In the genomic region with DNA sequence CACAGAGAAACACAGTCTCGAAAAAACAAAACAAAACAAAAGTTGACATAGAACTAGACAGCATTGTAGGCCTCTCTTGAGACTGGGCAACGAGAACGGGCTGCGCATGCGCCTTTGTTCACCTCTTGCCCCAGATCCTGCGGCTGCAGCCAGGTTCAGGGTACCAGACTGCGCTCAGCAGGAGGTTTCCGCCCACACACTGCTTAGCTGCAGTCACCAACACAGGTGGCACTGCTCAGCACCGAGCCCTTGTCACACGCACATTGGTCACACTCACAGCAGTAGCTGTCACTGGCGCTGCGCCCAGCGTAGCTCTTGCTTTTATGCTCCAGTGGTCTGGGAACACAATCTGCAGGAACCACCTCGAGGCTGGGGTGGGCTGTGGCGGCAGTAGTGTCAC, we compare ENCODE assay signal across 13 mouse cellular contexts. TPM values are rescaled to one million over a fixed set of nuclear protein-coding genes. Genes with fewer than 3 reads are reported as not detected.
DNase-seq lines count a peak whose midpoint lies in the region; ATAC-seq and TF ChIP-seq lines count a peak whose summit lies in the region.
"Had no signal": no experiment of that assay in that cellular context is flagged by ENCODE, and none has a peak within 500 bp of the region (broad histone marks: within the 10 kb centered on the region; RNA-seq: fewer than 3 reads in every experiment).

No protein-coding gene starts in this region.

- H3K27ac ChIP-seq in kidney, embryonic 14.5 days (ENCODE audit: low read depth, low read length) = 0 out of 2 replicates have a peak overlapping the region, but pooled peaks have one; percentile 17
- H3K27ac ChIP-seq: liver, embryonic 13.5 days had no signal

- peak; percentile 43 for ATAC-seq in kidney, embryonic 14.5 days (ENCODE audit: low FRiP score, low TSS enrichment)

- no peaks in the 10 kb centered on the region for H3K36me3 ChIP-seq in kidney, embryonic 14.5 days (ENCODE audit: control insufficient read depth, insufficient read depth, low read length)
- H3K36me3 ChIP-seq: liver, embryonic 13.5 days had no signal

- H3K9ac ChIP-seq in kidney, embryonic 14.5 days (ENCODE audit: low read depth, low read length) = no peak overlapping the region
- H3K9ac ChIP-seq: liver, embryonic 13.5 days had no signal

- DNase-seq in heart, postnatal 4 days = peak; percentile 49
- DNase-seq in heart, postnatal 14 days = no peak
- DNase-seq in B cell, adult 2 months = peak; percentile 38 to 47
- DNase-seq in brain, embryonic 14.5 days (ENCODE audit: low read depth) = peak; percentile 58
- DNase-seq in frontal cortex, postnatal 14 days (ENCODE audit: low spot score in 2 of 2) = no peak
- DNase-seq in ovary, adult 18-20 months (ENCODE audit: low spot score) = no peak
- no peak for DNase-seq in gastrocnemius, adult 18-20 months (ENCODE audit: low spot score)
- DNase-seq: liver, embryonic 13.5 days had no signal

- peaks cover 11% of the 10 kb centered on the region; the same call in 1 of the 2 replicates for H3K4me1 ChIP-seq in kidney, embryonic 14.5 days (ENCODE audit: control insufficient read depth, insufficient read depth, low read length)

- peaks cover 3% of the 10 kb centered on the region; the same call in 1 of the 2 replicates for H3K9me3 ChIP-seq in kidney, embryonic 14.5 days (ENCODE audit: control insufficient read depth, low read length)
- H3K9me3 ChIP-seq: liver, embryonic 13.5 days had no signal

- intact Hi-C loops in heart, postnatal 14 days (cut with DNase I) = no loop called here

- no peak for TF ChIP-seq POLR2A in brain, embryonic 14.5 days (IDR thresholded peaks at IDR 0.05; ENCODE audit: borderline replicate concordance, extremely low read depth, insufficient read depth, insufficient read length, poor library complexity, severe bottlenecking)

- WGBS in kidney, embryonic 14.5 days = 32% methylated on average over 15 of the region's 15 CpGs

- no peak overlapping the region for H3K4me3 ChIP-seq in kidney, embryonic 14.5 days (ENCODE audit: low read length)
- H3K4me3 ChIP-seq: liver, embryonic 13.5 days had no signal

- H3K4me2 ChIP-seq in kidney, embryonic 14.5 days (replicated peaks; ENCODE audit: low read depth, low read length) = no peak overlapping the region
- H3K4me2 ChIP-seq: liver, embryonic 13.5 days had no signal

- no peaks in the 10 kb centered on the region for H3K27me3 ChIP-seq in kidney, embryonic 14.5 days (ENCODE audit: control insufficient read depth, insufficient read depth, low read length)

- TF ChIP-seq CTCF in brain, embryonic 14.5 days (IDR thresholded peaks at IDR 0.05; ENCODE audit: borderline replicate concordance, extremely low read depth, insufficient read depth, insufficient read length) = no peak

RNA-seq across cellular contexts. Expression of gene Sdhaf1, which starts 3.4 kb away (rescaled TPM):
- 10 to 100 TPM; 15.5 to 16.6 TPM for total RNA-seq in heart, postnatal 4 days (2021)
- total RNA-seq in heart, postnatal 14 days (2021) = 10 to 100 TPM; 12.1 to 12.8 TPM
- polyA plus RNA-seq in brain, embryonic 14.5 days (2012; rRNA removed) = 17.6 and 24.7 TPM in 2 replicates
- polyA plus RNA-seq in kidney, embryonic 14.5 days (2014; fragmentation: Nextera tagmentation; extraction: Ambion mirVana) = 20.6 and 21.5 TPM in 2 replicates
- total RNA-seq in gastrocnemius, adult 18-20 months (2021) = 1 to 10 TPM; 6.5 to 7.6 TPM

RNA-seq across cellular contexts. Expression of gene E130208F15Rik, which starts 5.6 kb away (rescaled TPM):
- under 1 TPM; 0.70 to 0.91 TPM for total RNA-seq in heart, postnatal 4 days (2021)
- under 1 TPM; 0.85 to 0.88 TPM for total RNA-seq in heart, postnatal 14 days (2021)
- 0.36 and 0.37 TPM in 2 replicates for polyA plus RNA-seq in brain, embryonic 14.5 days (2012; rRNA removed)
- not detected in 2 replicates for polyA plus RNA-seq in kidney, embryonic 14.5 days (2014; fragmentation: Nextera tagmentation; extraction: Ambion mirVana)
- total RNA-seq in gastrocnemius, adult 18-20 months (2021) = under 1 TPM; 0.59 TPM
- polyA plus RNA-seq: intestine, embryonic 14.5 days; neural tube, embryonic 14.5 days; stomach, embryonic 14.5 days had no signal

RNA-seq across cellular contexts. Expression of gene Syne4, which starts 12.5 kb away (rescaled TPM):
- 1 to 10 TPM; 1.3 to 3.2 TPM for total RNA-seq in heart, postnatal 4 days (2021)
- 1 to 10 TPM; 1.4 to 1.8 TPM for total RNA-seq in heart, postnatal 14 days (2021)
- 28.5 and 36.3 TPM in 2 replicates for polyA plus RNA-seq in brain, embryonic 14.5 days (2012; rRNA removed)
- polyA plus RNA-seq in kidney, embryonic 14.5 days (2014; fragmentation: Nextera tagmentation; extraction: Ambion mirVana) = 43.5 and 72.9 TPM in 2 replicates
- total RNA-seq in gastrocnemius, adult 18-20 months (2021) = 1 to 10 TPM; 2.0 to 2.1 TPM

RNA-seq across cellular contexts. Expression of gene Alkbh6, which starts 18.6 kb away (rescaled TPM):
- total RNA-seq in heart, postnatal 4 days (2021) = 10 to 100 TPM; 29.4 to 30.8 TPM
- total RNA-seq in heart, postnatal 14 days (2021) = 10 to 100 TPM; 22.0 to 23.0 TPM
- polyA plus RNA-seq in brain, embryonic 14.5 days (2012; rRNA removed) = 131 and 198 TPM in 2 replicates
- 85.5 and 112 TPM in 2 replicates for polyA plus RNA-seq in kidney, embryonic 14.5 days (2014; fragmentation: Nextera tagmentation; extraction: Ambion mirVana)
- total RNA-seq in gastrocnemius, adult 18-20 months (2021) = 10 to 100 TPM; 20.6 to 24.6 TPM

RNA-seq across cellular contexts. Expression of gene Lrfn3, which starts 35.4 kb away (rescaled TPM):
- total RNA-seq in heart, postnatal 4 days (2021) = 1 to 10 TPM; 1.4 to 2.2 TPM
- total RNA-seq in heart, postnatal 14 days (2021) = 1 to 10 TPM in 1 of 2 experiments, under 1 TPM in 1; 0.83 to 1.2 TPM
- polyA plus RNA-seq in brain, embryonic 14.5 days (2012; rRNA removed) = 29.1 and 39.2 TPM in 2 replicates
- 5.8 and 7.2 TPM in 2 replicates for polyA plus RNA-seq in kidney, embryonic 14.5 days (2014; fragmentation: Nextera tagmentation; extraction: Ambion mirVana)
- total RNA-seq in gastrocnemius, adult 18-20 months (2021) = 1 to 10 TPM; 4.7 to 5.3 TPM
- total RNA-seq: MEL had no signal

Comparison
In these comparisons a context has a peak if more than half of its experiments do, and no peak if none do; other contexts are left out.
1. DNase-seq: peak in heart, postnatal 4 days (single experiment), B cell, adult 2 months (2 of 2) and brain, embryonic 14.5 days (single experiment); none in heart, postnatal 14 days (0 of 2), frontal cortex, postnatal 14 days (0 of 2), ovary, adult 18-20 months (single experiment) and gastrocnemius, adult 18-20 months (single experiment).